ENCODE assay signal across 7 mouse cellular contexts in genomic region chr1:136017907-136018313, GRCm38 (mm10). TPM values are rescaled to one million over a fixed set of nuclear protein-coding genes. Genes with fewer than 3 reads are reported as not detected.
DNase-seq lines count a peak whose midpoint lies in the region; ATAC-seq and TF ChIP-seq lines count a peak whose summit lies in the region.

No protein-coding gene starts in this region.

- no peaks in the 10 kb centered on the region for H3K9me3 ChIP-seq in embryonic facial prominence, embryonic 10.5 days
- no peaks in the 10 kb centered on the region for H3K9me3 ChIP-seq in intestine, postnatal 0 days (ENCODE audit: control insufficient read depth)
- H3K9me3 ChIP-seq in midbrain, embryonic 12.5 days: no peaks in the 10 kb centered on the region

- no peak for TF ChIP-seq CTCF in intestine, postnatal 0 days (IDR thresholded peaks at IDR 0.05; ENCODE audit: low read depth)
- no peak for TF ChIP-seq CTCF in small intestine, adult 2 months (IDR thresholded peaks at IDR 0.05; ENCODE audit: extremely low read depth, insufficient read length, insufficient replicate concordance, low read depth, low read length)

- DNase-seq in adrenal gland, postnatal 10 days: peak; percentile 94
- DNase-seq in embryonic facial prominence, embryonic 10.5 days (ENCODE audit: low spot score): peak; percentile 95
- DNase-seq in gonadal fat pad, adult 2 months (ENCODE audit: low read depth): peak; percentile 59
- DNase-seq in left cerebral cortex, postnatal 4 days: peak; percentile 94

- no peak for TF ChIP-seq POLR2A in small intestine, adult 2 months (IDR thresholded peaks at IDR 0.05; ENCODE audit: low read depth, low read length)

- peak overlapping the region; percentile 98 for H3K27ac ChIP-seq in embryonic facial prominence, embryonic 10.5 days (replicated peaks)
- H3K27ac ChIP-seq in intestine, postnatal 0 days (ENCODE audit: low read depth, low read length): peak overlapping the region; percentile 73
- peak overlapping the region; percentile 64 for H3K27ac ChIP-seq in midbrain, embryonic 12.5 days (replicated peaks)
- no peak overlapping the region for H3K27ac ChIP-seq in small intestine, adult 2 months (ENCODE audit: insufficient read depth, low read depth, low read length)

- H3K4me2 ChIP-seq in intestine, postnatal 0 days (replicated peaks; ENCODE audit: low read depth): peak overlapping the region; percentile 97
- peak overlapping the region; percentile 95 for H3K4me2 ChIP-seq in midbrain, embryonic 12.5 days (replicated peaks)

- 0% methylated on average over 22 of the region's 22 CpGs for WGBS in embryonic facial prominence, embryonic 10.5 days
- 0% methylated on average over 22 of the region's 22 CpGs for WGBS in intestine, postnatal 0 days
- whole genome bisulfite sequencing in midbrain, embryonic 12.5 days: under 1% methylated on average over 22 of the region's 22 CpGs
- WGBS in small intestine, adult 2 months: 1% methylated on average over 22 of the region's 22 CpGs

- peaks cover 20% of the 10 kb centered on the region for H3K4me1 ChIP-seq in embryonic facial prominence, embryonic 10.5 days
- no peaks in the 10 kb centered on the region for H3K4me1 ChIP-seq in intestine, postnatal 0 days (replicated peaks; ENCODE audit: control insufficient read depth, insufficient read depth, low read length)
- peaks cover 15% of the 10 kb centered on the region for H3K4me1 ChIP-seq in midbrain, embryonic 12.5 days
- H3K4me1 ChIP-seq in small intestine, adult 2 months (ENCODE audit: control insufficient read depth, insufficient read depth, insufficient read length, low read length): peaks cover 1% of the 10 kb centered on the region; the same call in 1 of the 2 replicates

- peaks cover 35% of the 10 kb centered on the region for H3K36me3 ChIP-seq in embryonic facial prominence, embryonic 10.5 days (replicated peaks)
- H3K36me3 ChIP-seq in intestine, postnatal 0 days (ENCODE audit: control insufficient read depth, insufficient read depth): peaks cover 14% of the 10 kb centered on the region
- peaks cover 28% of the 10 kb centered on the region for H3K36me3 ChIP-seq in midbrain, embryonic 12.5 days
- no peaks in the 10 kb centered on the region for H3K36me3 ChIP-seq in small intestine, adult 2 months (ENCODE audit: control insufficient read depth, insufficient read depth, low read length)

- peak overlapping the region; percentile 94 for H3K4me3 ChIP-seq in embryonic facial prominence, embryonic 10.5 days
- peak overlapping the region; percentile 92 for H3K4me3 ChIP-seq in intestine, postnatal 0 days (ENCODE audit: low read depth, low read length)
- H3K4me3 ChIP-seq in midbrain, embryonic 12.5 days: peak overlapping the region; percentile 86
- H3K4me3 ChIP-seq in small intestine, adult 2 months (ENCODE audit: low read depth, low read length): peak overlapping the region; percentile 87

- no peaks in the 10 kb centered on the region for H3K27me3 ChIP-seq in embryonic facial prominence, embryonic 10.5 days (replicated peaks; ENCODE audit: low read depth, poor library complexity, severe bottlenecking)
- H3K27me3 ChIP-seq in intestine, postnatal 0 days (replicated peaks; ENCODE audit: control insufficient read depth, insufficient read depth, low read length): no peaks in the 10 kb centered on the region
- H3K27me3 ChIP-seq in midbrain, embryonic 12.5 days: no peaks in the 10 kb centered on the region
- peaks cover 4% of the 10 kb centered on the region; the same call in 1 of the 2 replicates for H3K27me3 ChIP-seq in small intestine, adult 2 months (ENCODE audit: control insufficient read depth, insufficient read depth, low read length)

- peak overlapping the region; percentile 81 for H3K9ac ChIP-seq in intestine, postnatal 0 days (ENCODE audit: low read depth, low read length)
- H3K9ac ChIP-seq in midbrain, embryonic 12.5 days (replicated peaks): peak overlapping the region; percentile 86

- peak; percentile 94 for ATAC-seq in intestine, postnatal 0 days
- ATAC-seq in midbrain, embryonic 12.5 days (ENCODE audit: low FRiP score, low read depth): peak; percentile 99

- intact Hi-C loops in left cerebral cortex, postnatal 4 days (cut with DNase I): no loop called here

RNA-seq across cellular contexts. Expression of gene Tmem9, which starts 10.0 kb away (rescaled TPM):
- total RNA-seq in adrenal gland, postnatal 10 days (2021): 10 to 100 TPM; 38.2 to 40.0 TPM
- polyA plus RNA-seq in embryonic facial prominence, embryonic 10.5 days (2016; fragmentation: Nextera tagmentation; extraction: Ambion mirVana): 139 and 142 TPM in 2 replicates
- 89.9 and 107 TPM in 2 replicates for polyA plus RNA-seq in gonadal fat pad, adult 2 months (2012; rRNA removed)
- 212 and 237 TPM in 2 replicates for polyA plus RNA-seq in intestine, postnatal 0 days (2015; fragmentation: Nextera tagmentation; extraction: Ambion mirVana)
- 10 to 100 TPM; 64.2 to 77.1 TPM for total RNA-seq in left cerebral cortex, postnatal 4 days (2021)
- 129 and 138 TPM in 2 replicates for polyA plus RNA-seq in midbrain, embryonic 12.5 days (2016; fragmentation: Nextera tagmentation; extraction: Ambion mirVana)
- polyA plus RNA-seq in small intestine, adult 2 months (2012; rRNA removed): 20.4 and 21.8 TPM in 2 replicates

RNA-seq across cellular contexts. Expression of gene Igfn1, which starts 11.8 kb away (rescaled TPM):
- 1 to 10 TPM in 1 of 2 experiments, under 1 TPM in 1; 0.82 to 3.3 TPM for total RNA-seq in adrenal gland, postnatal 10 days (2021)
- 0.04 TPM in 1 of 2 replicates, not detected in the other for polyA plus RNA-seq in embryonic facial prominence, embryonic 10.5 days (2016; fragmentation: Nextera tagmentation; extraction: Ambion mirVana)
- polyA plus RNA-seq in gonadal fat pad, adult 2 months (2012; rRNA removed): 0.47 and 0.61 TPM in 2 replicates
- polyA plus RNA-seq in intestine, postnatal 0 days (2015; fragmentation: Nextera tagmentation; extraction: Ambion mirVana): 0.03 and 0.09 TPM in 2 replicates
- under 1 TPM; 0.08 to 0.10 TPM for total RNA-seq in left cerebral cortex, postnatal 4 days (2021)
- polyA plus RNA-seq in midbrain, embryonic 12.5 days (2016; fragmentation: Nextera tagmentation; extraction: Ambion mirVana): not detected in 2 replicates
- 0.11 and 0.34 TPM in 2 replicates for polyA plus RNA-seq in small intestine, adult 2 months (2012; rRNA removed)

RNA-seq across cellular contexts. Expression of gene Ascl5, which starts 32.7 kb away (rescaled TPM):
- total RNA-seq in adrenal gland, postnatal 10 days (2021): not detected
- polyA plus RNA-seq in embryonic facial prominence, embryonic 10.5 days (2016; fragmentation: Nextera tagmentation; extraction: Ambion mirVana): 0.47 TPM in 1 of 2 replicates, not detected in the other
- polyA plus RNA-seq in gonadal fat pad, adult 2 months (2012; rRNA removed): not detected in 2 replicates
- not detected in 2 replicates for polyA plus RNA-seq in intestine, postnatal 0 days (2015; fragmentation: Nextera tagmentation; extraction: Ambion mirVana)
- 1 to 10 TPM; 1.2 to 1.3 TPM for total RNA-seq in left cerebral cortex, postnatal 4 days (2021)
- polyA plus RNA-seq in midbrain, embryonic 12.5 days (2016; fragmentation: Nextera tagmentation; extraction: Ambion mirVana): not detected in 2 replicates
- not detected in 2 replicates for polyA plus RNA-seq in small intestine, adult 2 months (2012; rRNA removed)

RNA-seq across cellular contexts. Expression of gene Cacna1s, which starts 34.6 kb away (rescaled TPM):
- 10 to 100 TPM in 1 of 2 experiments, 1 to 10 TPM in 1; 8.6 to 30.5 TPM for total RNA-seq in adrenal gland, postnatal 10 days (2021)
- 0.06 and 0.16 TPM in 2 replicates for polyA plus RNA-seq in embryonic facial prominence, embryonic 10.5 days (2016; fragmentation: Nextera tagmentation; extraction: Ambion mirVana)
- 0.09 and 0.30 TPM in 2 replicates for polyA plus RNA-seq in gonadal fat pad, adult 2 months (2012; rRNA removed)
- 0.08 and 0.22 TPM in 2 replicates for polyA plus RNA-seq in intestine, postnatal 0 days (2015; fragmentation: Nextera tagmentation; extraction: Ambion mirVana)
- total RNA-seq in left cerebral cortex, postnatal 4 days (2021): under 1 TPM; 0.60 to 0.95 TPM
- polyA plus RNA-seq in midbrain, embryonic 12.5 days (2016; fragmentation: Nextera tagmentation; extraction: Ambion mirVana): 0.09 and 0.26 TPM in 2 replicates
- polyA plus RNA-seq in small intestine, adult 2 months (2012; rRNA removed): 2.3 and 3.4 TPM in 2 replicates
